Mouse (Mus musculus): Measurements from ENCODE around the gene Ddias.

- TF ChIP-seq CTCF (IDR thresholded peaks at IDR 0.05; ENCODE audit: borderline replicate concordance, insufficient read depth, low read depth, low read length) = 0 out of 2 replicates have a peak, but pooled peaks have one; percentile 19
- TF ChIP-seq POLR2A (IDR thresholded peaks at IDR 0.05; ENCODE audit: borderline replicate concordance, insufficient read depth, low read length) = no peak
Observed at GRCm38 (mm10) chr7:92897021-92897420, 23.0 kb upstream of the Ddias start.
